Mouse (Mus musculus) stomach, postnatal 0 days (tissue): ENCODE data around the gene Lrrc3c.

Experiments
- CTCF ChIP-seq: IDR thresholded peaks from 2 replicates; pipeline ENCODE4 v1.5.1; 2016; ENCODE audit warnings: antibody characterized with exemption, low read depth, mild to moderate bottlenecking, moderate library complexity
- EP300 ChIP-seq: optimal IDR thresholded peaks from 2 replicates; pipeline ENCODE3; 2016; ENCODE audit warnings: antibody characterized with exemption

GRCm38 (mm10) chr11:98597991-98598390 lies at the start of gene Lrrc3c:
- TF ChIP-seq EP300, result no peak
- no peak for TF ChIP-seq CTCF
